Mouse (Mus musculus) thymus, adult 2 months (tissue): ENCODE data around the gene Tsacc. TPM values are rescaled to one million over a fixed set of nuclear protein-coding genes. Genes with fewer than 3 reads are reported as not detected.
A peak's percentile ranks its signal among the peaks of the same experiment; 100 is the strongest.
"Not testable (repeated sequence)": the region's sequence is repeated elsewhere in the genome, so short reads cannot be mapped to it uniquely, and the experiment has no call there.

Experiments
- DNase-seq: peaks from one replicate; pipeline ENCODE4 v3.0.0; 2021
- H3K27ac ChIP-seq: fragments of 200-500 bp; 2 replicates; pipeline ENCODE4 v1.5.1; 2012; ENCODE audit warnings: low read length, control low read depth; ENCODE audit not compliant: control insufficient read depth, insufficient read depth
- H3K27me3 ChIP-seq: fragments of 200-500 bp; 2 replicates; pipeline ENCODE4 v1.6.1; 2012; ENCODE audit warnings: mild to moderate bottlenecking, low read length, moderate library complexity, mixed read lengths; ENCODE audit not compliant: control insufficient read depth, insufficient read depth
- H3K36me3 ChIP-seq: fragments of 200-500 bp; 2 replicates; pipeline ENCODE4 v1.6.1; 2012; ENCODE audit warnings: mild to moderate bottlenecking, low read length, moderate library complexity; ENCODE audit not compliant: control insufficient read depth, insufficient read depth
- H3K4me1 ChIP-seq: fragments of 200-500 bp; replicated peaks from 2 replicates; pipeline ENCODE4 v1.6.1; 2012; ENCODE audit warnings: low read length; ENCODE audit not compliant: control insufficient read depth, insufficient read depth
- H3K4me3 ChIP-seq: fragments of 200-500 bp; 2 replicates; pipeline ENCODE4 v1.5.1; 2012; ENCODE audit warnings: mild to moderate bottlenecking, low read length, control low read depth, moderate library complexity; ENCODE audit not compliant: control insufficient read depth, insufficient read depth
- CTCF ChIP-seq: fragments of 200-500 bp; IDR thresholded peaks from 2 replicates; pipeline ENCODE4 v1.5.1; 2012; ENCODE audit warnings: mild to moderate bottlenecking, control low read depth, low read length, moderate library complexity, borderline replicate concordance; ENCODE audit not compliant: control insufficient read depth, poor library complexity, insufficient read depth; ENCODE audit errors: extremely low read depth
- POLR2A ChIP-seq: fragments of 200-500 bp; IDR thresholded peaks from 2 replicates; pipeline ENCODE4 v1.6.1; 2012; ENCODE audit warnings: mild to moderate bottlenecking, low read length, control low read depth, moderate library complexity; ENCODE audit not compliant: control insufficient read depth, poor library complexity, insufficient read depth; ENCODE audit errors: extremely low read depth
- WGBS: fragments of 180-500 bp; shearing (Covaris S2); methylation state at CpG from one replicate; pipeline ENCODE4 v1.1.7; 2018; 5-methylcytosine and 5-hydroxymethylcytosine counted together
- polyA plus RNA-seq: library from polyadenylated mRNA; depleted of rRNA; stranded (reverse); fragments of >200 nt; gene quantifications from 2 replicates; pipeline ENCODE4 v1.2.3, GENCODE M21; 2012

The Tsacc gene
- polyA plus RNA-seq, 1 experiment, result 3.3 TPM

DNA sequence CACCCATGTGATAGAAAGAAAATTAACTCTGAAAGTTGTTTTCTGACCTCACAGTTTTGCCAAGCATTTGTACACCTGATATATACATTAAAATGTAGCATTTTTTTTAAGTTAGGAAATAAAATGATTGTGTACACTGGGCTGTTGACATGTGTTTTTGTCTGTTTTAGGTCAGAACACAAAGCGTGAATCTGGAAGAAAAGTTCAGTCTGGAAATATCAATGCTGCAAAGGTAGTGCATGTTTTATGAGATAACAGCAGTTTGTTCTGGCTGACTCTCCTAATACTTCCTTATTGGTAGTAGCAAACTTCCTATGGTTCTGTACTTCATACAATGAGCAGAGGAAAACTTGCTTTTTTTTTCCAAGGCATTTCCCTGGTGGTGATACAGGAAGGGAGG lies 2.4 kb upstream of the Tsacc start:
- 96% methylated on average over 1 of the region's 1 CpGs for WGBS
- Histone ChIP-seq H3K36me3 (peaks cover 44% of the 10 kb centered on the region), H3K27ac (no peak overlapping the region), H3K4me3 (no peak overlapping the region), H3K27me3 (no peaks in the 10 kb centered on the region), H3K4me1 (peaks cover 3% of the 10 kb centered on the region)
- TF ChIP-seq CTCF (no peak), POLR2A (no peak)
- no peak for DNase-seq

DNA sequence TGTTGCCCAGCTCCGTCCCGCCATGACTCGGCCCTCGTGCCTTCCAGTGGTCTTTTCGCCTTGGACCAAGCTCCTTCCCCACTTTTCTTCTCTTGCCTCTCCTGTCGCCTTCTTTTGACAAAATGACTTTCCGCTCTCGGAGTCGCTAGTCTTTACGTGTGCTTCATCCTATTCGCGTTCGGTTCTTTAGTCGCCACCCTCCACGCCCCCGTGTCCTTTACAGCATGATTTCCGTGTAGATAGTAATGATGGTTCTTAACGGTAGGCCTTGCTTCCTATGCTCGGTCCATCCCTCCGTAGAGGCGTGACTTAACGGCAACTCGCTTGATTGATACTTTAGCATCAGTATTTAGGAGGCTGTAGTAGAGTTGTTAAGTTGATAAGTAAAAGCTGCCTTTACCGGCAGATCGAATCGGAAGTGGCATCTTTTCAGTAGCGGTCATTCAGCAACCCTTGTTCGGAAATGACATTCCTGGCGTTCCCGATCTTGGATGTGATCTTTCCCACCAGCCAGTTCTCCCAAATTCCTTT lies 587 bp upstream of the Tsacc start:
- Histone ChIP-seq H3K36me3 (peaks cover 28% of the 10 kb centered on the region), H3K27me3 (no peaks in the 10 kb centered on the region), H3K27ac (peak overlapping the region; percentile 80), H3K4me1 (peaks cover 3% of the 10 kb centered on the region), H3K4me3 (peak overlapping the region; percentile 83)
- under 1% methylated on average over 30 of the region's 30 CpGs for WGBS
- no peak for TF ChIP-seq CTCF
- TF ChIP-seq POLR2A, result no peak
- DNase-seq, result no peak

DNA sequence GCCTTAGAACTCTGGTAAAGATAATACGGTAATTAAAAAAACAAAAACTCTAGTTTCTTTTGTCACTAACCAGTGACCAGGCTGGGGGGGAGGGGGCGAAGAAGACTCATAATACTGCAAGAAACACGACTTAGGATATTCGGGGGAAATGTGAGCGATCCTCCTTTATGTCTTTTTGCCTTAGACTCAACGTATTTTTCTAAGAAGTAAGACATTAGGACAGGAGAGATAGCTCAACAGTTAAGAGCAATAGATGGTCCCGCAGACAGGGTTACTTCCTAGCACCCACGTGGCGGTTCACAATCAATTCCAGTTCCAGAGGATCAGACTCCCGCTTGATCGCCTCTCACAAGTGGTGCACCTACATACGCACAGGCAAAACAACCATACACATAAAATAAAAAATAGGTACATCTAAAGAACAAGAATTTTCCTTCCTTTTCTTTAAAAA lies 664 bp downstream of the Tsacc start:
- DNase-seq, result no peak
- Histone ChIP-seq H3K27me3 (no peaks in the 10 kb centered on the region), H3K4me3 (peak overlapping the region; percentile 57), H3K27ac (peak overlapping the region; percentile 90), H3K36me3 (peaks cover 15% of the 10 kb centered on the region), H3K4me1 (peaks cover 3% of the 10 kb centered on the region)
- TF ChIP-seq CTCF (no peak), POLR2A (no peak)
- WGBS, result under 1% methylated on average over 12 of the region's 12 CpGs

DNA sequence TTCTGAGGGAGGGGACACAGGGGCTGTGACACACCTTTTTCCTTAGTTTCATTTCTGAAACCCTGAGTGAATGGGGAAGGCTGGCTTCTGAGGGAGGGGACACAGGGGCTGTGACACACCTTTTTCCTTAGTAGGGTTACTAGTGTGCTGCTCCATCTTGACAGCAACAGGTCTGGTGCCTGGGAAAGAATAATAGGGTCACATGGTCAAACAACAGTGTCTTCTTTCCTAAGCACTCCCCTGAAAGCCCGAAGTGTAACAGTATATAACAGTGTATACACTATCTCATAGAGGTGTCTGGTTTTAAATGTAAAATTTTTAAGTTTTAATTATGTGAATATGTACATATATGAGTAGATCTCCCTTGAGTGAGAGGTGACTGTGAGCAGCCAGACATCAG lies 1.5 kb downstream of the Tsacc start:
- H3K4me1 ChIP-seq, H3K27ac ChIP-seq, H3K36me3 ChIP-seq, H3K27me3 ChIP-seq, DNase-seq, H3K4me3 ChIP-seq: not testable (repeated sequence)
- WGBS, result 28% methylated on average over 1 of the region's 1 CpGs

DNA sequence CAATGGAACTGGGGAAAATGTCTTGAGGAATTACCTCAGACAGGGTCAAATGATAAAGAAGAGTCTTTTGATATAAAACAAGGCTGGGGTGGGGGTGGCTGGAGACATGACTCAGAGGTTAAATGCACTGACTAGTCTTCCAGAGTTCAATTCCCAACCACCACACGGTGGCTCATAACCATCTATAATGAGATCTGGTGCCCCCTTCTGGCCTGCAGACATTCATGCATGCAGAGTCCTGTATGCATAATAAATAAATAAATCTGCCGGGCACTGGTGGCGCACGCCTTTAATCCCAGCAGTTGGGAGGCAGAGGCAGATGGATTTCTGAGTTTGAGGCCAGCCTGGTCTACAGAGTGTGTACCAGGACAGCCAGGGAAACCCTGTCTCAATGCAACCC lies 4.8 kb downstream of the Tsacc start:
- H3K4me3 ChIP-seq, result no peak overlapping the region
- no peak overlapping the region for H3K27ac ChIP-seq
- DNase-seq, result peak; percentile 31
- H3K4me1 ChIP-seq, result no peaks in the 10 kb centered on the region
- WGBS, result 54% methylated on average over 4 of the region's 4 CpGs
- H3K36me3 ChIP-seq, result no peaks in the 10 kb centered on the region
- H3K27me3 ChIP-seq, result no peaks in the 10 kb centered on the region
- no peak for TF ChIP-seq CTCF
- TF ChIP-seq POLR2A, result no peak

DNA sequence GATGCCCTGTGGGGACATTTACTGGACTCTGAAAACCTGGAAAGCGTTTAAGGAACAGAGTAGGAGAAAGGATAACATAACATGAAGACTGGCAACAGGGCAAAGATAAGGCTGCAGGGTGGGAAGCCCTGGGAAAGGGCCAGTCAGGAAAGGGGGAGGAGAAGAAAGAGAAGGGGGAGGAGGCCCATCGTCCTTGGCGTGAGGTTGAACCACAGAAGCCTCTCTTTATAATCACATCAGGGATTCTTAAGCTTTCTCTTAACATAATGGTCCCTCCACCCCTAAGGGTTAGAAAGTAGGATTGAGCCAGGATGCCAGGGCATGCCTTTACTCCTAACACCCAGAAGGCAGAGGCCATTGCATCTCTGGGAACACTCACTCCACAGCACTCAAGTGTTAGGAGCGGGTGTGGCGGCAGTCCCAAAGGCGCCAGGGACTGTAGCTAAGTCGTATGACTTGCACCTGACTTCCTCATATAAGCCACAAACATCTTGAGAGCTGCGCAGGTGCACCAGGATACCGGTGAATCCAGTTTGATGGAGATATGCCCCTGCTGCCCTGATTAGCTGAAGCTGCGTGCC lies 8.6 kb downstream of the Tsacc start:
- not testable (repeated sequence) for H3K4me1 ChIP-seq, H3K4me3 ChIP-seq, H3K27me3 ChIP-seq, H3K36me3 ChIP-seq, DNase-seq, H3K27ac ChIP-seq
- 63% methylated on average over 9 of the region's 10 CpGs for WGBS

DNA sequence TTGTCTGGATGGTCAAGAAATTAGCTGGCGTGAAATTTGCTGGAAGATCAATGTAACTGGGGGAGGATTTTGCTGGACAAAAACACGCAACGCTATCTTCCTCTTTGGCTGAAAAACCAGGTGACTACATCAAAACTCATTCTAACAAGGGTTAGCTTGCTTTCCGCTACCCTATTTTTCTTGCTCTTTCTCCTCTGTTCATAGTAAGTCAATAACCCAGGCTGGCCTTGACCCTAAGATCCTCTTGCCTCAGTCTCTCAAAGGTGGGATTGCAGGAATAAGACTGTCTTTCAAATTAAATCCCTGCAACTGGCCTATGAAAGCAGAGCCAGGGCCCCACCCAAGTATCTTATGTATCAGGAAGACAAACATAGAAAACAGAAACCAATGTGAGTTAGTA lies 9.7 kb downstream of the Tsacc start, which contains the start of gene Gm38392:
Gene Gm38392 (minus strand): TSS at position 101 of the 400 bp plus-strand sequence.
- TF ChIP-seq POLR2A, result no peak
- no peak for TF ChIP-seq CTCF

DNA sequence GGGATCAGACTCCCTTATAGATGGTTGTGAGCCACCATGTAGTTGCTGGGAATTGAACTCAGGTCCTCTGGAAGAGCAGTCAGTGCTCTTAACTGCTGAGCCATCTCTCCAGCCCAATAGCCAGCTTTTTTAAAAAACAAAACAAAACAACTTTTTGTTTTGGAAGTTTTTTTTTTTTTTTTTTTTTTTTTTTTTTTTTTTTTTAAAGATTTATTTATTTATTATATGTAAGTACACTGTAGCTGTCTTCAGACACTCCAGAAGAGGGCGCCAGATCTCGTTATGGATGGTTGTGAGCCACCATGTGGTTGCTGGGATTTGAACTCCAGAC lies 11.3 kb downstream of the Tsacc start:
- not testable (repeated sequence) for H3K27me3 ChIP-seq, H3K36me3 ChIP-seq, DNase-seq, H3K4me1 ChIP-seq, H3K27ac ChIP-seq, H3K4me3 ChIP-seq
- 73% methylated on average over 2 of the region's 2 CpGs for WGBS

More for the DNA sequence above, 9.7 kb downstream of the Tsacc start, which contains the start of gene Gm38392:
- over 99% methylated on average over 4 of the region's 4 CpGs for WGBS
- no peaks in the 10 kb centered on the region for H3K36me3 ChIP-seq
- H3K27ac ChIP-seq, result no peak within 1 kb of the TSS
- H3K4me3 ChIP-seq, result no peak within 1 kb of the TSS
- DNase-seq, result no peak
- H3K4me1 ChIP-seq, result no peaks in the 10 kb centered on the region
- H3K27me3 ChIP-seq, result no peaks in the 10 kb centered on the region

DNA sequence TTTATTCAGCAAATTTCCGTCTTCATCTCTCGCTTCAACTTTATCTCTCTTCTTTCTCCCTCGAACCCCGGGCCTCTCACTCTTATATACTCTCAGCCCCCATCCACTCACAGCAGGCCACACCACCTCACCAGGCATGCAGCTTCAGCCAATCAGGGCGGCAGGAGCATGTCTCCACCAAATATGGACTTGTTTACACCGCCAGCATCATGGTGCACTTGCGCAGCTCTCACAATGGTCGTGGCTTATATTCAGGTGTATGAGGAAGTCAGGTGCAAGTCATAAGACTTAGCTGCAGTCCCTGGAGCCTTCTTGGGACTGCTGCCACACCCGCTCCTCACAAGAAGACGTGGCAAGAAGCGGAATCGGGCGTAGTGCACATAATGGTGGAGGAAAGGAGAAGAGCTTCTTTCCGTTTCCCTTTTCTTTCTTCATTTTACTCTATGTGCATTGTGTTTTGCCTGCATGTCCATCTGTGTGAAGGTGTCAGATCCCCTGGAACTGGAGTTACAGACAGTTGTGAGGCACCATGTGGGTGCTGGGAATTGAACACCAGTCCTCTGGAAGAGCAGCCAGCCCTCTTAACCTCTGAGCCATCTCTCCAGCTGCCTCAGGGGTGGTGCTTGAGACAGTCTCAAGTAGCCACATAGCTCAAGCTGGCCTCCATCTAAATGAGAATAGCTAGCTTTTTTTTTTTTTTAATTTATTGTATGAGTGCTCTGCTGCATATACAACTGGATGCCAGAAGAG lies 11.8 kb downstream of the Tsacc start:
- DNase-seq, H3K36me3 ChIP-seq, H3K4me1 ChIP-seq, H3K27ac ChIP-seq, H3K4me3 ChIP-seq, H3K27me3 ChIP-seq: not testable (repeated sequence)
- 96% methylated on average over 14 of the region's 14 CpGs for WGBS
